Mouse (Mus musculus) lung, postnatal 25 days (tissue): ENCODE results near the gene Sptlc3.
A peak's percentile ranks its signal among the peaks of the same experiment; 100 is the strongest.

Source experiments
- DNase-seq: peaks from one replicate; pipeline ENCODE4 v3.0.0; 2022; ENCODE audit warnings: low spot score

Gene Sptlc3

DNA sequence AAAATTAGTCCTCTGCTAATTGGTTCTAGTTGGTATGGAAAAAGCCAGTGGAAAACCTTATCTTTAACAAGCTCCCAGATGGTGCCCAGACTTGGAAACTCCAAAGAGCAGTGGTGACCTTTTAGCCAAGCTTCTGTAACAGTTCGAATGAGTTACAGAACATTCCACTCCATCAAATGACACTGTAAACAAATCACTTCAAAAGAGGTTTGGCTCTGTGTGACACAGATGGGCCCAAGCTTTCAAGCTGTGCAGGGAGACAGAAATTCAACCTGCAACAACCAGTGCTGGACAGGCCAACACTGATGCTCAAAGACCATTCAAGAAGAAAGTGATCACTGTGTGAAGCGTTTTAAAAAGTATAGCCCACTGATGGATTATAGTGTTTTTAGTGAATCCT is 144.1 kb downstream of the Sptlc3 start:
- DNase-seq: peak; percentile 28

DNA sequence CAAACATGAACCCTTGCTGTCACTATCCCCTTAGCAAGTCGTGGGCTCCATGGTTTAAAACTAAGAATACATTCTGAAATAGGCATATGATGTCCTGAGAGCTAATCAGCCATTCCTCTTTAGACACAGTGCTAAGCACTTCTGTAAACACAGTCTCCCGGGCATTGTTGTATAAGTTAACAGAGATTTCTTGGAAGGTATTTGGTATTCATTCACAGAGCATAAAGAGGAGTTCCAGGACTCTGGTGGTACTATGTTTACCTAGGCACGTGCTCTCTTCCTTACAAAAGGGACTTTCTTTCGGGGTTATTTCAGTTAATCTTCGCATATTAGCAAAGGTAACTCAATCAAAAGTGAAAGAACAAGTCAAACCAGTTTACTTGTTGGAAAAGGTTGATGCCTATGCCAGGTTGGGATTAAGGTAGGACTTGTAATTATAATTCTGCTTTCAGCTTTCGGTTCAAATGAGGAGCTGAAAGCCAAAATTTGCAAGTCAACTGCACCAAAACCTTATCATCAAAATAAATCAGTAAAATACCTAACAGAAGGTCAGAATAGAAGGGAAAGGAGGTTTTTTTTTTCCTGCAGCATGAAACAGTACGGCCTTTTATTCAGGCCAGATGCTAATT is 148.2 kb downstream of the Sptlc3 start:
- DNase-seq: no peak

DNA sequence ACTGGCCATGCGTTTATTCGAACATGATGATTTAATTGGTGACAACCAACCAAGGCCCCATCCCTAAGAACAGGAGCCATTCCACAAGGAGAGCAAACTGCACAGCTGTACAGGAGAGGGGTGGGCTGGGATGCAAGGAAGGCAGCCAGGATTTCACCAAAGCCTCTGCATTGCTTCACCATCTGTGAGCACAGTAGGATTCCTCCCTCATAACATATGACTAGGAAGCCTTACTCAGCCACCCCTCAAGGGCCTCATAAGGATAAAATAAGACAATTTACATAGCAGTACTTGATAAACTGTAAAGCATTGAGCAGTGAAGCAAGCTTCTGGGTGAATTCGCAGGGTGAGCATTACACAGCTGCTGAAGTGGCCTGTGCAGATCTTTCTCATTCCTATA is 155.8 kb downstream of the Sptlc3 start:
- no peak for DNase-seq

DNA sequence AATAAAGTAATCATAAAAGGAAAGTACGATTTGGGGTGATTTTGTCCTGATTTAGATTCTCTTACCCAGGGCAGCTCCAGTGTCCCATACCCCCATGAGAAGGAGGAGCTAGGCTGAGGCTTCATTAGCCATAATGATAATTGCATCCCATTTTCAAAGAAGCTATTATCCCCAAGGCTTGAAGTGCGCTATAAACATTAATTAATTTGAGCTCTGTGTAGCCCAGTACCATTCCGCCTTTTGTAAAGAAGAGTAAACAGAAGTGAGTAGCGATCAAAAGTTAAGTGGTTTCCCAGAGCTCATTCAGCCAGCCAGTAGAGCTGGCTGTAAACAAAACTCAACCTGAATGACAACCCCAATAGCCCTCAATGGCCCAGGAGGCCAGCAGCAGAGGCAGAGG is 163.0 kb downstream of the Sptlc3 start:
- DNase-seq: no peak

DNA sequence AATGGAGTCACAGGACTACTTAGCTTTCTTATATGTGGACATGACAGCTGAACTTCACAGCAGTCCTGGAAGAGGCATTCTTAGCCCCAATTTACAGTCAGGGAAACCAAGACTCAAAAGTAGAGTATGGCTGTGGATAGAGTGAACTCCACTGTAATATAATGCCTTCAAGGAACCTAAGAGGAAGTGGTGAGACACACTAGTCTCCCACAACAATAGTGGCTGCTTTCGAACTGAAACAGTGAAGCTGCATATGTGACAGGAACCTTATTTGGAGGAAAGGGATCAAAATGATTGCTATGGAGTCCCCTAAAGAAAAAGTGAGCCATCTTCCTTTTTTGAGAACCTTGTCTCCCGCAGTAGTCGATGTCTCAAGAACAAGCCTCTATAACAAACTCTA is 178.1 kb downstream of the Sptlc3 start:
- no peak for DNase-seq

DNA sequence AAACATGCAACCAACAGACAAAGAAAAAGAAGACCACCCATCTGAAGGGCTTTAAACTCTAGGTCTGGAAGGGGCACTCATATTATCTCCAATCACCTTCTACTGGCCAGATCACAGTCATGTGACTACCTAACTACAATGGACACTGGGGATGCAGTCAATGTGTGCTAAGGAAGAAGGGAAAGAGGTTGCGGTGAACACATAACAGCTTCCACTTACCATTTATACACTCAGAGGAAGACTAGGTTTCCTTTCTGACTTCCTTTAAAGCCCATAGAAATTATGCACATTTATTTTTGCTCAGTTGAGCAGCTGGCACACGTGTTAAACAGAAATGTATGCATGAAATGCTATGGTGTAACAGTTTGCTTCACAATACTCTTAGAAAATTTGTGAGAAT is 178.7 kb downstream of the Sptlc3 start:
- DNase-seq: no peak

DNA sequence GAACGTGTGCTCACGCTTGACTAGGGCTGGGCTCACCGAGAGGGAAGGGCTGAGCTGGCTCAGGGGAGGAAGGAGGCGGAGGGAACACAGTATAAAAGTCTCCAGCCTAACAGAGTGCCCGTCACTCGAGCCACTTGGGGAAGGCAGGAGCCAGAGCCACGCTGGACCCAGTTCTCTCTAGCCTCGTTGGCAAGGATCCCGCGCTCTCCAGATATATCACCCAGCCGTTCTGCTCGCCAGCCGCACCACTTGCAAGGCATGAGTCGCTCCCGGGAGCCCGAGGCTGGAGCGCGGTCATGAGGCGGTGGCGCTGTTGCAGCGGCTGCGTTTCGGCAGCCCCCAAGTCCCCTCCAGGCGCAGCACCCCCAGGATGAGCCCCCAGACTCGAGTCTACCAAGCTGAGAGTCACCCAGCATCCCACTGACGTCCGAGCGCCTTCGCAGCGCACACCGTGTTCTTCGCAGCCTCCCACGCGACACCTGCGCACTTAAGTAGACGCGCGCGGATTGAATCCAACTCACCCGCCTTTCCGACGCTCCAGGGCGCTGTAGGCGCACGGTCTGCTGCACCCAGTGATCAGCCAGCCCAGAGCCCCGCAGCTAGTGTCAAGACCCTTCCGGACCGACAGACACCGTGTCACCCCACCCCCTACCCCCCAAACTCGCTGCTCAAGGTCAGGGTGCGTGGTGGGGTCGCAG is 183.5 kb downstream of the Sptlc3 start:
- DNase-seq: peak; percentile 77

DNA sequence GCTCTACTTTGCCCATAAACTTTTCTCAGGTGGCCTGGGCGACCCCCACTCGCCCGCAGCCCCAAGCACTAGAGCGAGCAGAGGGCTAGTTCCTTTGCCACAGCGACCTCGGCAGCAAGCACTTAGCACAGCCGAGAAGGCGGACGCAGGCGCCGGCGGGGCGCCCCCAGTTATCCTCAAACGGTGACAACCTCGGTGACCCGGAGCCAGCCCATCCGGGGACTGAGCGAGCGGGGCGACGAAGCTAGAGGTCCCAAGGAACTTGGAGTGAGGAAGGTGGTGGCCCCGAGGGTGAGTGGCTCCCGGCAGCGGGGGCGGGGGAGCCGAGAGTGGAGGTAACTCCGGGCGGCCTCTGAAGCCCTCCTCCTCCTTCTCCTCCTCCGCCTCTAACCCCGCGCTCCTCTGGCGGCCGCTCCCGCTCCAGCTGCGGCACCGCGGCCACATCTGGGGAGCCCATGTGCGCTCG is 184.1 kb downstream of the Sptlc3 start, which contains the start of gene Ism1:
Gene Ism1 (plus strand): TSS at position 370 of the 466 bp plus-strand sequence.
- DNase-seq: no peak

DNA sequence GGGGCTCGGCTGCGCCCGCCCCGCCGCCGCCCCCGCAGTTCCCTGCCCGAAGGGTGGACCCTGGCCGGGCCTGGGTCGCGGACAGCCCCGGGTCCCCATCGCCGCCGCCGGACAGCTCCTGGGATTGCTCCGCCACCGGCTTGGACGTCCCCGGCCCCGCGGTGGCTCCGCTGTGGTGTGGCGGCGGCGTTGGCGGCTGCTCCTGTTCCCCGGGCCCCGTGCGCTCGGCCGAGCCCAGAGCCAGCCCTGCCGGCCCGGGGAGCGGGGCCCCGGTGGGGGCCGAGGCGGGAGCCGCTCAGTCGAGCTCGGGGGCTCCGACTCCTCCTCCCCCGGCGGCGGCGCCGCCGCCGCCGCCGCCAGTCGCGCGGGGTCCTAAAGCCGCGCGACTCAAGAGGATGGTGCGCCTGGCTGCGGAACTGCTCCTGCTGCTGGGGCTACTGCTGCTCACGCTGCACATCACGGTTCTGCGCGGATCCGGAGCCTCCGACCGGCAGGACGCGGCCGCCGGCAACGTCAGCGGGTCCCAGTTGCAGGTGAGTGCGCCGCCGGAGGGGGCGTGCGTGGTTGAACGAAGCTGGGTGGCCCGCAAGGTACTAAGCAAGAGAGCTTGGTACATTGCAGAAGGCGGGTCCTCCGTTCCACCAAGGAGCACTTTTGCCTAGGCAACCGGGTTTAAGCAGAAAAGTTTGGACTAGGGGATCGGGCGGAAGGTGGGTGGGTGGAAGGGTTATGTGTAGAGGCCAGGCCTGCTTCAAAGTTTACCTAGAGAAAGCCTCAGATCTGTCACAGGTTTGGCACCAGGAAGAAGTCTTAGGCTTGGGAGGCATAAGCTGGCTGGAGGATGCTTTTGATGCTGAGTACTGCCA is 184.8 kb downstream of the Sptlc3 start:
- DNase-seq: no peak

DNA sequence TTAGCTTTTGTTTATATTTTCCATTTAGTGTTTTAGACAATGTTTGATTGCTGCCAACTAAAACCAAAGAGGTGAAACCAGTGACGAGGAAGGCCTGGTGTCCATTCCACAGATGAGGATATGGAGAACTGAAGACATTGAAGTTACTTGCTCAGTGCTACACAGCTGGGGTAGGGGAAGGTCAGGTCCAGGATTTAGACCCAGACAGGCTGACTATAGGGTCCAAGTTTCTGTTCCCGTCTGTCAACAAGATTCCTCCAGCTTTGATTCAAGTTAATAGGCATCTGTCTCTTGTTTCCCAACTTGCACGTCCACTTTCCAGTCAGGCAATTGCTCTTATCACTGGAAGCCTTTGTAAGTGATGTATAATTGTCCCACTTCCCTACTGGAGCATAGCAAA is 188.8 kb downstream of the Sptlc3 start:
- no peak for DNase-seq
